Mouse (Mus musculus): ENCODE results near the gene Svbp. TPM values are rescaled to one million over a fixed set of nuclear protein-coding genes. Genes with fewer than 3 reads are reported as not detected.

Svbp gene
- total RNA-seq, 1 experiment = 33.0 TPM

DNA sequence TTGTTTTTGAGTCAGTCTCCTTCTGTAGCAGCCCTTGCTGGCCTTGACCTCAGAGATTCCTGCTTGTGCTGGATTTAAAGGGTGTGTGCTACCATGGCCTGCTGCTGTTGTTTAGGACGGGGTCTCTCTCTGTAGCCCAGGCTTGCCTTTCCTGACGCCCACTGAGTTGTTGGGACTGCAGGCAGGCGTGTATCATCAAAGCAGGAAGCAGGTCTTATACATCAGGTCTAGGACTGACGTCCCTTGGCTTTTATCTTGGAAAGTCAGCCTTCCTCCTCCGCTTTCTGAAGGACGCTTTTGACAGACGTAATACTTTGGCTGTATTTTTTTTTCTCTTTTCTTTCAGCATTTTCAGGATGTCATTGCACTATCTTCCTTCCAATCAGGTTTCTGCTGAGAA, 29.2 kb upstream of the Svbp start:
- Histone ChIP-seq H3K36me3 (ENCODE audit: control insufficient read depth, insufficient read depth, low read length, poor library complexity, severe bottlenecking) (peaks cover 11% of the 10 kb centered on the region), H3K9ac (ENCODE audit: insufficient read depth, low read depth, low read length, poor library complexity, severe bottlenecking) (no peak overlapping the region), H3K27ac (ENCODE audit: insufficient read depth, low read depth, low read length, poor library complexity, severe bottlenecking) (no peak overlapping the region), H3K4me3 (ENCODE audit: insufficient read depth in 1 of 2, low read depth in 1 of 2, low read length in 2 of 2, poor library complexity in 1 of 2, severe bottlenecking in 1 of 2) (no peak overlapping the region), H3K4me1 (ENCODE audit: control insufficient read depth in 2 of 2, insufficient read depth in 2 of 2, low read length in 2 of 2, poor library complexity in 1 of 2) (peaks cover 0 to 5% of the 10 kb centered on the region in 2 experiments; a peak in 1 of 4 replicates), H3K9me3 (ENCODE audit: control insufficient read depth, insufficient read depth, low read depth, low read length) (no peaks in the 10 kb centered on the region)
- DNase-seq (ENCODE audit: low read depth, low spot score) = no peak
- in situ Hi-C loops (cut with MboI; ENCODE audit: low sequenced_read_pairs in 2 of 2, unreplicated experiment in 2 of 2) = loop anchor here (5.0 to 25.0 kb wide), 3 partner anchors 174 to 554 kb away; partner anchors contain the start of genes Cfap57 (in 1 of the 2) and Ebna1bp2 (in 1 of the 2)
- no peak for TF ChIP-seq MAFK (IDR thresholded peaks at IDR 0.05; ENCODE audit: insufficient read depth, low read depth, low read length)
- TF ChIP-seq ZNF384 (IDR thresholded peaks at IDR 0.05; ENCODE audit: low read depth, low read length) = no peak
- TF ChIP-seq HCFC1 (IDR thresholded peaks at IDR 0.05; ENCODE audit: borderline replicate concordance, insufficient read depth, low read length) = no peak
- TF ChIP-seq CHD2 (IDR thresholded peaks at IDR 0.05; ENCODE audit: low read depth, low read length) = no peak
- no peak for TF ChIP-seq ZC3H11A (IDR thresholded peaks at IDR 0.05; ENCODE audit: borderline replicate concordance, low read depth, low read length)

DNA sequence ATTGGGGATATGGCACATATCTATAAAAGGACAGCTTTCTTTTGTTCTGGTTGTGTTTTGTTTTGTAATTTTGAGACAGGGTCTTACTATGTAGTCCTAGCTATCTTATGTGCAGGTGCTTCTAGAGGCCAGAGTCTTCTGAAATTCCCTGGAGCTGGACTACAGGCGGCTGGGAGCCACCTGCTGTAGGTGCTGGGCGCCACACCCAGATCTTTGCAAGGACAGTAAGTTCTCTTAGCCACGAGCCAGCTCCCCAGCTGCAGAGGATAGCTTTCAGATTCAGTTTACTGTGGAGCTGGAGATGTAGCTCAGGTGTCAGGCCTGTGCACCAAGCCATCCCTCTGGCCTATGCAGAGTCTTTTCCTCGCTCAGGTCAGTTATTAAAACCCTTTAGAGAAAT, 28.0 kb upstream of the Svbp start:
- TF ChIP-seq HCFC1 (IDR thresholded peaks at IDR 0.05; ENCODE audit: borderline replicate concordance, insufficient read depth, low read length) (no peak), CHD2 (IDR thresholded peaks at IDR 0.05; ENCODE audit: low read depth, low read length) (no peak), ZC3H11A (IDR thresholded peaks at IDR 0.05; ENCODE audit: borderline replicate concordance, low read depth, low read length) (no peak), ZNF384 (IDR thresholded peaks at IDR 0.05; ENCODE audit: low read depth, low read length) (no peak), MAFK (IDR thresholded peaks at IDR 0.05; ENCODE audit: insufficient read depth, low read depth, low read length) (no peak)
- Histone ChIP-seq H3K4me1 (ENCODE audit: control insufficient read depth in 2 of 2, insufficient read depth in 2 of 2, low read length in 2 of 2, poor library complexity in 1 of 2) (peaks cover 0 to 5% of the 10 kb centered on the region in 2 experiments; a peak in 1 of 4 replicates), H3K36me3 (ENCODE audit: control insufficient read depth, insufficient read depth, low read length, poor library complexity, severe bottlenecking) (peaks cover 11% of the 10 kb centered on the region), H3K9ac (ENCODE audit: insufficient read depth, low read depth, low read length, poor library complexity, severe bottlenecking) (no peak overlapping the region), H3K9me3 (ENCODE audit: control insufficient read depth, insufficient read depth, low read depth, low read length) (no peaks in the 10 kb centered on the region), H3K27ac (ENCODE audit: insufficient read depth, low read depth, low read length, poor library complexity, severe bottlenecking) (no peak overlapping the region), H3K4me3 (ENCODE audit: insufficient read depth in 1 of 2, low read depth in 1 of 2, low read length in 2 of 2, poor library complexity in 1 of 2, severe bottlenecking in 1 of 2) (no peak overlapping the region)
- in situ Hi-C loops (cut with MboI; ENCODE audit: low sequenced_read_pairs in 2 of 2, unreplicated experiment in 2 of 2) = loop anchor here (5.0 to 25.0 kb wide), 3 partner anchors 175 to 555 kb away; partner anchors contain the start of genes Cfap57 (in 1 of the 2) and Ebna1bp2 (in 1 of the 2)
- no peak for DNase-seq (ENCODE audit: low read depth, low spot score)

DNA sequence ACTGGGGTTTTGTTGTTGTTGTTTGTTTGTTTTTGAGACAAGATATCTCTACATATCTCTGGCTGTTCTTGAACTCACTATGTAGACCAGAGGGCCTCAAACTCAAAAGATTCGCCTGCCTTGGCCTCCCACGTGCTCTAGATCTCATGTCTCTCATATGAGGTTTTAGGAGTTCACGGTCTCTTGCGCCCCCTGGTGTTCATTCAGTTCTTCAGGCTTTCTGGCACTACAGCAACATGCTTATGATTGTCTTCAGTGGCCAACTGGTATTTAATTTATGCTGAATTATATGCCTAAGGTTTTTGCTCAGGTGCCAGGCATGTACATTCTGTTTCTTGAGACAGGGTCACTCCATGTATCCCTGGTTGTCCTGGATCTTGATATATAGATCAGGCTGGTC, 27.4 kb upstream of the Svbp start:
- Histone ChIP-seq H3K9ac (ENCODE audit: insufficient read depth, low read depth, low read length, poor library complexity, severe bottlenecking) (no peak overlapping the region), H3K36me3 (ENCODE audit: control insufficient read depth, insufficient read depth, low read length, poor library complexity, severe bottlenecking) (peaks cover 11% of the 10 kb centered on the region), H3K4me3 (ENCODE audit: insufficient read depth in 1 of 2, low read depth in 1 of 2, low read length in 2 of 2, poor library complexity in 1 of 2, severe bottlenecking in 1 of 2) (no peak overlapping the region), H3K4me1 (ENCODE audit: control insufficient read depth in 2 of 2, insufficient read depth in 2 of 2, low read length in 2 of 2, poor library complexity in 1 of 2) (peaks cover 0 to 5% of the 10 kb centered on the region in 2 experiments; a peak in 1 of 4 replicates), H3K9me3 (ENCODE audit: control insufficient read depth, insufficient read depth, low read depth, low read length) (no peaks in the 10 kb centered on the region), H3K27ac (ENCODE audit: insufficient read depth, low read depth, low read length, poor library complexity, severe bottlenecking) (no peak overlapping the region)
- peak; percentile 81 for DNase-seq (ENCODE audit: low read depth, low spot score)
- TF ChIP-seq CHD2 (IDR thresholded peaks at IDR 0.05; ENCODE audit: low read depth, low read length) (0 out of 2 replicates have a peak, but pooled peaks have one; percentile 32), ZC3H11A (IDR thresholded peaks at IDR 0.05; ENCODE audit: borderline replicate concordance, low read depth, low read length) (peak; percentile 84), ZNF384 (IDR thresholded peaks at IDR 0.05; ENCODE audit: low read depth, low read length) (no peak), HCFC1 (IDR thresholded peaks at IDR 0.05; ENCODE audit: borderline replicate concordance, insufficient read depth, low read length) (no peak), MAFK (IDR thresholded peaks at IDR 0.05; ENCODE audit: insufficient read depth, low read depth, low read length) (no peak)
- in situ Hi-C loops (cut with MboI; ENCODE audit: low sequenced_read_pairs in 2 of 2, unreplicated experiment in 2 of 2) = loop anchor here (5.0 to 25.0 kb wide), 3 partner anchors 175 to 555 kb away; partner anchors contain the start of genes Cfap57 (in 1 of the 2) and Ebna1bp2 (in 1 of the 2)

DNA sequence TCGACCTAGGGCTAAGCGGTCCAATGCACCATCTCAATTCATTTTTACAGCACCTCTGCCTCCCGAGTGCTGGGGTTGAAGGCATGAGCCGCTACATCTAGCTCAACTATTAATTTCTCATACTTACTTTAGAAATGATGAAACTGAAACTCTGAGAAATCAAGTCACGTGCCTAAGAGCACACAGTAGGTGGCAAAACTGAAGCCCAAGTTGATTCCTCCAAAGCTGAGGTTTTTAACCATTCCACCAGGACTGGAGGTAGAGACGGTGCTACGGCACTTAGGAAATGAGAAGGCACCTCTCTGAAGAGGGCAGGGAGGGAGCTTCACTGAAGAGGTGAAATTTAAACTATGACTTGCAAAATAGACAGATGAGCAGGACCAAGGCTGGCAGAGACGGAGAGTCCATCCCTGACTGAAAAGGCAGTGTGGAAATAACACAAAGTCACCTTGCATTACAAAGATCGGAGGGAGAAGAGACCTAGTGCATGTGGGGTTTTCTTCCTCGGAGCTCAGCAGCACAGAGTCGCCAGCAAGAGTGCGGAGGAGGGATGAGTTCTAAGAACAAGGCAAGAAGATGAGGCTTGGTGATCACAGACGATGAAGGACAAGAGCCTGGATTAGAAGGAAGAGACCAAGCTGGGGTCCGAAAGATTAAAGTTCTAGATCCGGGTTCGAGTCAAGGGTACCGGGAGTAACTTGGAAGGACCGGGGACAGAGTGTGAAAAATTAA, 22.0 kb upstream of the Svbp start:
- H3K9ac ChIP-seq (ENCODE audit: insufficient read depth, low read depth, low read length, poor library complexity, severe bottlenecking) = peak overlapping the region; percentile 69
- peak overlapping the region; percentile 80 to 95 for H3K4me3 ChIP-seq (ENCODE audit: insufficient read depth in 1 of 2, low read depth in 1 of 2, low read length in 2 of 2, poor library complexity in 1 of 2, severe bottlenecking in 1 of 2)
- TF ChIP-seq ZC3H11A (IDR thresholded peaks at IDR 0.05; ENCODE audit: borderline replicate concordance, low read depth, low read length) = no peak
- TF ChIP-seq CHD2 (IDR thresholded peaks at IDR 0.05; ENCODE audit: low read depth, low read length) = no peak
- TF ChIP-seq MAFK (IDR thresholded peaks at IDR 0.05; ENCODE audit: insufficient read depth, low read depth, low read length) = no peak
- no peak for TF ChIP-seq HCFC1 (IDR thresholded peaks at IDR 0.05; ENCODE audit: borderline replicate concordance, insufficient read depth, low read length)
- no peak for TF ChIP-seq ZNF384 (IDR thresholded peaks at IDR 0.05; ENCODE audit: low read depth, low read length)

More for the DNA sequence above, 22.0 kb upstream of the Svbp start:
- H3K36me3 ChIP-seq (ENCODE audit: control insufficient read depth, insufficient read depth, low read length, poor library complexity, severe bottlenecking) = peaks cover 11% of the 10 kb centered on the region
- no peak for DNase-seq (ENCODE audit: low read depth, low spot score)
- H3K27ac ChIP-seq (ENCODE audit: insufficient read depth, low read depth, low read length, poor library complexity, severe bottlenecking) = no peak overlapping the region
- peaks cover 0 to 6% of the 10 kb centered on the region in 2 experiments; a peak in 1 of 4 replicates for H3K4me1 ChIP-seq (ENCODE audit: control insufficient read depth in 2 of 2, insufficient read depth in 2 of 2, low read length in 2 of 2, poor library complexity in 1 of 2)
- H3K9me3 ChIP-seq (ENCODE audit: control insufficient read depth, insufficient read depth, low read depth, low read length) = no peaks in the 10 kb centered on the region
- in situ Hi-C loops (cut with MboI; ENCODE audit: low sequenced_read_pairs in 2 of 2, unreplicated experiment in 2 of 2) = loop anchor here (5.0 to 25.0 kb wide), 3 partner anchors 171 to 561 kb away; partner anchors contain the start of genes Cfap57 (in 1 of the 2) and Ebna1bp2 (in 1 of the 2)

Data from ES-E14 (cell line).